Mouse (Mus musculus): ENCODE results near the gene Mak. TPM values are rescaled to one million over a fixed set of nuclear protein-coding genes. Genes with fewer than 3 reads are reported as not detected.

The Mak gene
- polyA plus RNA-seq, 1 experiment from 2014 or later, result 0.15 TPM

- no peaks in the 10 kb centered on the region for H3K9me3 ChIP-seq (replicated peaks)
- H3K27ac ChIP-seq, result no peak overlapping the region
- H3K36me3 ChIP-seq, result no peaks in the 10 kb centered on the region
- no peak overlapping the region for H3K4me3 ChIP-seq
- peaks cover 29% of the 10 kb centered on the region for H3K27me3 ChIP-seq (replicated peaks)
- peaks cover 23% of the 10 kb centered on the region for H3K4me1 ChIP-seq
- no peak overlapping the region for H3K9ac ChIP-seq
- peak; percentile 71 for ATAC-seq
- peak overlapping the region; percentile 40 for H3K4me2 ChIP-seq
- WGBS (ENCODE audit: insufficient replicate concordance), result 18% methylated on average over 16 of the region's 16 CpGs
Measured at GRCm38 (mm10) chr13:41097324-41098058, 18.0 kb upstream of the Mak start.

GRCm38 (mm10) chr13:41094160-41094559 is 14.7 kb upstream of the Mak start:
- no peak overlapping the region for H3K9ac ChIP-seq
- H3K4me1 ChIP-seq, result peaks cover 27% of the 10 kb centered on the region
- H3K27me3 ChIP-seq (replicated peaks), result peaks cover 54% of the 10 kb centered on the region
- no peak for ATAC-seq
- WGBS (ENCODE audit: insufficient replicate concordance), result 80% methylated on average over 10 of the region's 10 CpGs
- no peaks in the 10 kb centered on the region for H3K9me3 ChIP-seq (replicated peaks)
- H3K27ac ChIP-seq, result no peak overlapping the region
- no peaks in the 10 kb centered on the region for H3K36me3 ChIP-seq
- no peak overlapping the region for H3K4me2 ChIP-seq
- no peak overlapping the region for H3K4me3 ChIP-seq

GRCm38 (mm10) chr13:41091271-41091670 is 11.8 kb upstream of the Mak start:
- H3K36me3 ChIP-seq, result no peaks in the 10 kb centered on the region
- peak overlapping the region; percentile 24; the same call in 1 of the 2 replicates for H3K4me2 ChIP-seq
- no peak overlapping the region for H3K4me3 ChIP-seq
- H3K9ac ChIP-seq, result no peak overlapping the region
- no peaks in the 10 kb centered on the region for H3K9me3 ChIP-seq (replicated peaks)
- ATAC-seq, result no peak
- no peak overlapping the region for H3K27ac ChIP-seq
- WGBS (ENCODE audit: insufficient replicate concordance), result 35% methylated on average over 10 of the region's 10 CpGs
- H3K27me3 ChIP-seq (replicated peaks), result peaks cover 56% of the 10 kb centered on the region
- peaks cover 4% of the 10 kb centered on the region; the same call in 1 of the 2 replicates for H3K4me1 ChIP-seq

GRCm38 (mm10) chr13:41088746-41089145 is 9.2 kb upstream of the Mak start:
- peaks cover 4% of the 10 kb centered on the region; the same call in 1 of the 2 replicates for H3K4me1 ChIP-seq

GRCm38 (mm10) chr13:41085140-41085539 is 5.6 kb upstream of the Mak start:
- ATAC-seq, result no peak
- WGBS (ENCODE audit: insufficient replicate concordance), result 16% methylated on average over 2 of the region's 2 CpGs
- Histone ChIP-seq H3K36me3 (no peaks in the 10 kb centered on the region), H3K9me3 (replicated peaks) (no peaks in the 10 kb centered on the region), H3K27ac (no peak overlapping the region), H3K4me2 (no peak overlapping the region), H3K4me1 (peaks cover 2% of the 10 kb centered on the region; the same call in 1 of the 2 replicates), H3K27me3 (replicated peaks) (peaks cover 36% of the 10 kb centered on the region), H3K4me3 (no peak overlapping the region), H3K9ac (no peak overlapping the region)

More at GRCm38 (mm10) chr13:41088746-41089145, 9.2 kb upstream of the Mak start:
- no peak overlapping the region for H3K9ac ChIP-seq
- H3K4me2 ChIP-seq, result no peak overlapping the region
- H3K27me3 ChIP-seq (replicated peaks), result peaks cover 50% of the 10 kb centered on the region
- ATAC-seq, result no peak
- H3K36me3 ChIP-seq, result no peaks in the 10 kb centered on the region
- no peaks in the 10 kb centered on the region for H3K9me3 ChIP-seq (replicated peaks)
- no peak overlapping the region for H3K4me3 ChIP-seq
- no peak overlapping the region for H3K27ac ChIP-seq

- Histone ChIP-seq H3K27ac (no peak overlapping the region), H3K4me2 (no peak overlapping the region), H3K9me3 (replicated peaks) (no peaks in the 10 kb centered on the region), H3K36me3 (no peaks in the 10 kb centered on the region), H3K27me3 (replicated peaks) (peaks cover 34% of the 10 kb centered on the region), H3K4me1 (peaks cover 6% of the 10 kb centered on the region), H3K4me3 (no peak overlapping the region), H3K9ac (no peak overlapping the region)
- 56% methylated on average over 3 of the region's 3 CpGs for WGBS (ENCODE audit: insufficient replicate concordance)
- ATAC-seq, result no peak
Measured at GRCm38 (mm10) chr13:41084521-41084920, 5.0 kb upstream of the Mak start.

- Histone ChIP-seq H3K9ac (no peak overlapping the region), H3K4me2 (no peak overlapping the region), H3K4me3 (no peak overlapping the region), H3K36me3 (no peaks in the 10 kb centered on the region), H3K27me3 (replicated peaks) (peaks cover 57% of the 10 kb centered on the region), H3K9me3 (replicated peaks) (no peaks in the 10 kb centered on the region), H3K27ac (no peak overlapping the region), H3K4me1 (peaks cover 16% of the 10 kb centered on the region)
- 82% methylated on average over 6 of the region's 6 CpGs for WGBS (ENCODE audit: insufficient replicate concordance)
- ATAC-seq, result no peak
Measured at GRCm38 (mm10) chr13:41080700-41081099, 1.2 kb upstream of the Mak start.

- Histone ChIP-seq H3K4me2 (0 out of 2 replicates have a peak overlapping the region, but pooled peaks have one; percentile 94), H3K36me3 (no peaks in the 10 kb centered on the region), H3K4me1 (peaks cover 16% of the 10 kb centered on the region), H3K27ac (no peak overlapping the region), H3K27me3 (replicated peaks) (peaks cover 64% of the 10 kb centered on the region), H3K9ac (no peak overlapping the region), H3K4me3 (no peak overlapping the region), H3K9me3 (replicated peaks) (no peaks in the 10 kb centered on the region)
- WGBS (ENCODE audit: insufficient replicate concordance), result 47% methylated on average over 5 of the region's 5 CpGs
- ATAC-seq, result no peak
Measured at GRCm38 (mm10) chr13:41079859-41080258, 353 bp upstream of the Mak start.

GRCm38 (mm10) chr13:41078690-41079420 is 651 bp downstream of the Mak start:
- Histone ChIP-seq H3K4me2 (peak overlapping the region; percentile 94), H3K27me3 (replicated peaks) (peaks cover 64% of the 10 kb centered on the region), H3K9ac (peak overlapping the region; percentile 61; the same call in 1 of the 2 replicates), H3K9me3 (replicated peaks) (no peaks in the 10 kb centered on the region), H3K27ac (no peak overlapping the region), H3K4me3 (peak overlapping the region; percentile 57), H3K4me1 (peaks cover 16% of the 10 kb centered on the region), H3K36me3 (no peaks in the 10 kb centered on the region)
- ATAC-seq, result peak; percentile 42
- 12% methylated on average over 21 of the region's 24 CpGs for WGBS (ENCODE audit: insufficient replicate concordance)

GRCm38 (mm10) chr13:41077921-41078320 is 1.6 kb downstream of the Mak start:
- H3K36me3 ChIP-seq, result no peaks in the 10 kb centered on the region
- H3K27me3 ChIP-seq (replicated peaks), result peaks cover 64% of the 10 kb centered on the region
- H3K27ac ChIP-seq, result no peak overlapping the region
- H3K4me3 ChIP-seq, result no peak overlapping the region
- no peak overlapping the region for H3K9ac ChIP-seq
- H3K4me1 ChIP-seq, result peaks cover 20% of the 10 kb centered on the region
- no peak for ATAC-seq
- 61% methylated on average over 9 of the region's 9 CpGs for WGBS (ENCODE audit: insufficient replicate concordance)
- no peaks in the 10 kb centered on the region for H3K9me3 ChIP-seq (replicated peaks)
- H3K4me2 ChIP-seq, result no peak overlapping the region

GRCm38 (mm10) chr13:41073819-41074218 is 5.7 kb downstream of the Mak start:
- WGBS (ENCODE audit: insufficient replicate concordance), result 66% methylated on average over 5 of the region's 5 CpGs
- H3K27me3 ChIP-seq (replicated peaks), result peaks cover 36% of the 10 kb centered on the region
- H3K27ac ChIP-seq, result no peak overlapping the region
- peaks cover 6% of the 10 kb centered on the region; the same call in 1 of the 2 replicates for H3K4me1 ChIP-seq
- no peak overlapping the region for H3K4me2 ChIP-seq
- no peak overlapping the region for H3K4me3 ChIP-seq
- no peak for ATAC-seq
- H3K36me3 ChIP-seq, result no peaks in the 10 kb centered on the region
- H3K9ac ChIP-seq, result no peak overlapping the region
- H3K9me3 ChIP-seq (replicated peaks), result no peaks in the 10 kb centered on the region

- Histone ChIP-seq H3K4me1 (peaks cover 3% of the 10 kb centered on the region; the same call in 1 of the 2 replicates), H3K27ac (no peak overlapping the region), H3K36me3 (no peaks in the 10 kb centered on the region), H3K4me3 (no peak overlapping the region), H3K27me3 (replicated peaks) (peaks cover 14% of the 10 kb centered on the region), H3K4me2 (no peak overlapping the region), H3K9ac (no peak overlapping the region), H3K9me3 (replicated peaks) (no peaks in the 10 kb centered on the region)
- WGBS (ENCODE audit: insufficient replicate concordance), result 79% methylated on average over 11 of the region's 11 CpGs
- ATAC-seq, result no peak
Measured at GRCm38 (mm10) chr13:41071617-41072016, 7.9 kb downstream of the Mak start.
